Mouse (Mus musculus) ES-Bruce4 (cell line): ENCODE results near the gene Olfr1437.

Source experiments
- CTCF ChIP-seq: IDR thresholded peaks from one replicate; pipeline ENCODE4 v1.8.1; 2011; ENCODE audit warnings: low read depth, low read length
- EP300 ChIP-seq: IDR thresholded peaks from 2 replicates; pipeline ENCODE4 v1.6.1; 2011; ENCODE audit warnings: low read depth, low read length; ENCODE audit not compliant: insufficient read depth
- POLR2A ChIP-seq: IDR thresholded peaks from one replicate; pipeline ENCODE4 v1.8.1; 2011; ENCODE audit warnings: low read length; ENCODE audit not compliant: insufficient read depth

GRCm38 (mm10) chr19:12325001-12325400, at the start of gene Olfr1437:
- TF ChIP-seq CTCF = no peak
- no peak for TF ChIP-seq EP300
- no peak for TF ChIP-seq POLR2A
